Mouse (Mus musculus) left cerebral cortex, adult 9 months (tissue): Measurements from ENCODE around the gene Gm11032.
"Not testable (repeated sequence)": the region's sequence is repeated elsewhere in the genome, so short reads cannot be mapped to it uniquely, and the experiment has no call there.

Experiments used
- DNase-seq, 2 experiments: peaks; one replicate each; pipeline ENCODE4 v3.0.0; 2022; ENCODE audit warnings: low spot score in 2 of 2

The Gm11032 gene

GRCm38 (mm10) chr11:4620017-4620485 lies at the start of gene Gm11032:
Gene Gm11032, plus strand, starts transcription at chr11:4620067.
- DNase-seq = peak in 1 of 2 experiments; percentile 58

GRCm38 (mm10) chr11:4571491-4571901 lies 48.4 kb upstream of the Gm11032 start:
- DNase-seq = peak; percentile 19 to 20

- not testable (repeated sequence) for DNase-seq
Measured at GRCm38 (mm10) chr11:4576090-4576732, 43.7 kb upstream of the Gm11032 start.

GRCm38 (mm10) chr11:4577079-4577478 lies 42.8 kb upstream of the Gm11032 start:
- DNase-seq = no peak

- peak in 1 of 2 experiments; percentile 56 for DNase-seq
Measured at GRCm38 (mm10) chr11:4578682-4579081, 41.2 kb upstream of the Gm11032 start.

- no peak for DNase-seq
Measured at GRCm38 (mm10) chr11:4591811-4592210, 28.1 kb upstream of the Gm11032 start.

- no peak for DNase-seq
Measured at GRCm38 (mm10) chr11:4593491-4593848, 26.4 kb upstream of the Gm11032 start.

- peak in 1 of 2 experiments; percentile 20 for DNase-seq
Measured at GRCm38 (mm10) chr11:4593849-4594607, 25.8 kb upstream of the Gm11032 start.

GRCm38 (mm10) chr11:4594608-4595500 lies 25.0 kb upstream of the Gm11032 start, which contains the start of gene Mtmr3:
Gene Mtmr3, minus strand, starts transcription at chr11:4594863.
- peak; percentile 66 to 92 for DNase-seq

- no peak for DNase-seq
Measured at GRCm38 (mm10) chr11:4598411-4598810, 21.5 kb upstream of the Gm11032 start.

- DNase-seq = no peak
Measured at GRCm38 (mm10) chr11:4599916-4600315, 20.0 kb upstream of the Gm11032 start.

- no peak for DNase-seq
Measured at GRCm38 (mm10) chr11:4601890-4602289, 18.0 kb upstream of the Gm11032 start.

- DNase-seq = no peak
Measured at GRCm38 (mm10) chr11:4602691-4603441, 17.0 kb upstream of the Gm11032 start.

GRCm38 (mm10) chr11:4604441-4604840 lies 15.4 kb upstream of the Gm11032 start:
- no peak for DNase-seq

- DNase-seq = no peak
Measured at GRCm38 (mm10) chr11:4605414-4605813, 14.5 kb upstream of the Gm11032 start.

- no peak for DNase-seq
Measured at GRCm38 (mm10) chr11:4606541-4606940, 13.3 kb upstream of the Gm11032 start.

GRCm38 (mm10) chr11:4611904-4612303 lies 8.0 kb upstream of the Gm11032 start:
- DNase-seq = no peak

GRCm38 (mm10) chr11:4620501-4621108 lies 738 bp downstream of the Gm11032 start:
- DNase-seq = peak in 1 of 2 experiments; percentile 20

GRCm38 (mm10) chr11:4621866-4622265 lies 2.0 kb downstream of the Gm11032 start:
- DNase-seq = no peak

GRCm38 (mm10) chr11:4622442-4622986 lies 2.6 kb downstream of the Gm11032 start:
- no peak for DNase-seq
